Mouse (Mus musculus) small intestine, adult 2 months (tissue): ENCODE measurements around the gene Chst14. TPM values are rescaled to one million over a fixed set of nuclear protein-coding genes. Genes with fewer than 3 reads are reported as not detected.

Experiments used
- H3K27ac ChIP-seq: fragments of 200-500 bp; 2 replicates; pipeline ENCODE4 v1.5.1; 2012; ENCODE audit warnings: low read depth, low read length, control low read depth, inconsistent platforms; ENCODE audit not compliant: insufficient read depth
- H3K27me3 ChIP-seq: fragments of 200-500 bp; 2 replicates; pipeline ENCODE4 v1.6.1; 2012; ENCODE audit warnings: mild to moderate bottlenecking, moderate library complexity, low read length, inconsistent platforms; ENCODE audit not compliant: control insufficient read depth, insufficient read depth
- H3K36me3 ChIP-seq: fragments of 200-500 bp; 2 replicates; pipeline ENCODE4 v1.6.1; 2012; ENCODE audit warnings: mild to moderate bottlenecking, low read length, control low read depth, inconsistent platforms; ENCODE audit not compliant: control insufficient read depth, insufficient read depth
- H3K4me1 ChIP-seq: fragments of 200-500 bp; 2 replicates; pipeline ENCODE4 v1.6.1; 2012; ENCODE audit warnings: low read length, inconsistent platforms, mixed read lengths; ENCODE audit not compliant: control insufficient read depth, insufficient read depth, insufficient read length
- H3K4me3 ChIP-seq: fragments of 200-500 bp; 2 replicates; pipeline ENCODE4 v1.5.1; 2012; ENCODE audit warnings: low read depth, mild to moderate bottlenecking, control low read depth, inconsistent platforms, low read length, moderate library complexity
- CTCF ChIP-seq: fragments of 200-500 bp; IDR thresholded peaks from 2 replicates; pipeline ENCODE4 v1.5.1; 2012; ENCODE audit warnings: low read depth, mild to moderate bottlenecking, control low read depth, inconsistent platforms, low read length, moderate library complexity, mixed read lengths; ENCODE audit not compliant: insufficient replicate concordance, insufficient read length; ENCODE audit errors: extremely low read depth
- POLR2A ChIP-seq: fragments of 200-500 bp; IDR thresholded peaks from 2 replicates; pipeline ENCODE4 v1.6.1; 2012; ENCODE audit warnings: low read depth, mild to moderate bottlenecking, control low read depth, inconsistent platforms, low read length, moderate library complexity
- WGBS: fragments of 180-500 bp; shearing (Covaris S2); methylation state at CpG from one replicate; pipeline ENCODE4 v1.1.7; 2018; 5-methylcytosine and 5-hydroxymethylcytosine counted together
- polyA plus RNA-seq: library from polyadenylated mRNA; depleted of rRNA; stranded (reverse); fragments of >200 nt; gene quantifications from 2 replicates; pipeline ENCODE4 v1.2.3, GENCODE M21; 2012

Gene Chst14
- polyA plus RNA-seq, 1 experiment = 4.0 TPM

- Histone ChIP-seq H3K27me3 (peaks cover 36% of the 10 kb centered on the region), H3K4me3 (peak within 1 kb of the TSS; percentile 79), H3K36me3 (no peaks in the 10 kb centered on the region), H3K4me1 (peaks cover 23% of the 10 kb centered on the region), H3K27ac (no peak within 1 kb of the TSS)
- TF ChIP-seq CTCF (no peak), POLR2A (no peak)
- 3% methylated on average over 32 of the region's 32 CpGs for WGBS
These were observed 26.1 kb upstream of the Chst14 start, which contains the start of gene Bahd1 for GRCm38 (mm10) chr2:118899981-118900825. Gene Bahd1, plus strand, starts transcription at chr2:118900377.

GRCm38 (mm10) chr2:118900826-118901140 lies 25.5 kb upstream of the Chst14 start:
- peak overlapping the region; percentile 79 for H3K4me3 ChIP-seq
- H3K27ac ChIP-seq = no peak overlapping the region
- H3K36me3 ChIP-seq = no peaks in the 10 kb centered on the region
- TF ChIP-seq CTCF (no peak), POLR2A (no peak)
- 1% methylated on average over 11 of the region's 11 CpGs for WGBS
- H3K27me3 ChIP-seq = peaks cover 32% of the 10 kb centered on the region
- peaks cover 23% of the 10 kb centered on the region for H3K4me1 ChIP-seq

- TF ChIP-seq CTCF (no peak), POLR2A (peak; percentile 47; the same call in 1 of the 2 replicates)
- no peaks in the 10 kb centered on the region for H3K36me3 ChIP-seq
- peaks cover 27% of the 10 kb centered on the region for H3K27me3 ChIP-seq
- peaks cover 19% of the 10 kb centered on the region for H3K4me1 ChIP-seq
- 2% methylated on average over 95 of the region's 120 CpGs for WGBS
- no peak overlapping the region; the same call in 1 of the 2 replicates for H3K27ac ChIP-seq
- H3K4me3 ChIP-seq = peak overlapping the region; percentile 79
These were observed 24.9 kb upstream of the Chst14 start for GRCm38 (mm10) chr2:118901175-118902031.

GRCm38 (mm10) chr2:118902051-118903025 lies 24.0 kb upstream of the Chst14 start:
- Histone ChIP-seq H3K27me3 (peaks cover 27% of the 10 kb centered on the region), H3K4me3 (peak overlapping the region; percentile 79), H3K4me1 (peaks cover 14% of the 10 kb centered on the region), H3K27ac (no peak overlapping the region), H3K36me3 (no peaks in the 10 kb centered on the region)
- WGBS = under 1% methylated on average over 86 of the region's 106 CpGs
- TF ChIP-seq CTCF = no peak

- Histone ChIP-seq H3K27me3 (peaks cover 17% of the 10 kb centered on the region), H3K36me3 (no peaks in the 10 kb centered on the region), H3K4me1 (peaks cover 12% of the 10 kb centered on the region), H3K27ac (no peak overlapping the region), H3K4me3 (0 out of 2 replicates have a peak overlapping the region, but pooled peaks have one; percentile 0)
- TF ChIP-seq POLR2A (no peak), CTCF (no peak)
- WGBS = 26% methylated on average over 10 of the region's 10 CpGs
These were observed 23.0 kb upstream of the Chst14 start for GRCm38 (mm10) chr2:118903333-118903741.

GRCm38 (mm10) chr2:118905433-118906117 lies 20.7 kb upstream of the Chst14 start:
- 73% methylated on average over 7 of the region's 7 CpGs for WGBS

More at GRCm38 (mm10) chr2:118905433-118906117, 20.7 kb upstream of the Chst14 start:
- Histone ChIP-seq H3K36me3 (no peaks in the 10 kb centered on the region), H3K4me3 (no peak overlapping the region), H3K27ac (no peak overlapping the region), H3K4me1 (peaks cover 12% of the 10 kb centered on the region), H3K27me3 (peaks cover 8% of the 10 kb centered on the region; the same call in 1 of the 2 replicates)
- no peak for TF ChIP-seq CTCF
- TF ChIP-seq POLR2A = no peak
